Mouse (Mus musculus): Measurements from ENCODE around the gene Cd300e. TPM values are rescaled to one million over a fixed set of nuclear protein-coding genes. Genes with fewer than 3 reads are reported as not detected.

The Cd300e gene
- polyA plus RNA-seq, 1 experiment from 2014 or later, result not detected

GRCm38 (mm10) chr11:115098203-115098932 lies 36.4 kb upstream of the Cd300e start:
- no peaks in the 10 kb centered on the region for H3K4me1 ChIP-seq (replicated peaks; ENCODE audit: insufficient read depth, low read length)
- no peak overlapping the region for H3K4me2 ChIP-seq (ENCODE audit: low read length)
- TF ChIP-seq CTCF (IDR thresholded peaks at IDR 0.05; ENCODE audit: low read depth), result no peak
- DNase-seq (ENCODE audit: low spot score), result no peak
- H3K4me3 ChIP-seq (replicated peaks; ENCODE audit: low read depth, low read length), result no peak overlapping the region
- WGBS, result 48% methylated on average over 10 of the region's 10 CpGs
- no peak overlapping the region for H3K9ac ChIP-seq (ENCODE audit: low read depth, low read length)
- H3K9me3 ChIP-seq (replicated peaks; ENCODE audit: low read length), result no peaks in the 10 kb centered on the region
- H3K36me3 ChIP-seq (ENCODE audit: insufficient read depth, low read length), result no peaks in the 10 kb centered on the region
- H3K27ac ChIP-seq, result no peak overlapping the region
- no peak for ATAC-seq (replicated peaks; ENCODE audit: low FRiP score, low read depth)
- H3K27me3 ChIP-seq (ENCODE audit: insufficient read depth, low read length), result no peaks in the 10 kb centered on the region

GRCm38 (mm10) chr11:115092140-115092539 lies 30.2 kb upstream of the Cd300e start:
- no peaks in the 10 kb centered on the region for H3K9me3 ChIP-seq (replicated peaks; ENCODE audit: low read length)
- 0 out of 2 replicates have a peak, but pooled peaks cover 6% of the 10 kb centered on the region for H3K27me3 ChIP-seq (ENCODE audit: insufficient read depth, low read length)
- no peak for TF ChIP-seq CTCF (IDR thresholded peaks at IDR 0.05; ENCODE audit: low read depth)
- ATAC-seq (replicated peaks; ENCODE audit: low FRiP score, low read depth) (no peak), DNase-seq (ENCODE audit: low spot score) (no peak)
- no peaks in the 10 kb centered on the region for H3K36me3 ChIP-seq (ENCODE audit: insufficient read depth, low read length)
- H3K4me3 ChIP-seq (replicated peaks; ENCODE audit: low read depth, low read length), result no peak overlapping the region
- H3K4me1 ChIP-seq (replicated peaks; ENCODE audit: insufficient read depth, low read length), result no peaks in the 10 kb centered on the region
- no peak overlapping the region for H3K27ac ChIP-seq
- 28% methylated on average over 4 of the region's 4 CpGs for WGBS
- no peak overlapping the region for H3K9ac ChIP-seq (ENCODE audit: low read depth, low read length)
- H3K4me2 ChIP-seq (ENCODE audit: low read length), result no peak overlapping the region

GRCm38 (mm10) chr11:115091362-115091901 lies 29.5 kb upstream of the Cd300e start, which contains the start of gene Rab37:
Rab37 (plus strand) TSS chr11:115091431.
- 3% methylated on average over 36 of the region's 36 CpGs for WGBS
- 0 out of 2 replicates have a peak, but pooled peaks cover 6% of the 10 kb centered on the region for H3K27me3 ChIP-seq (ENCODE audit: insufficient read depth, low read length)
- H3K4me2 ChIP-seq (ENCODE audit: low read length), result 0 out of 2 replicates have a peak within 1 kb of the TSS, but pooled peaks have one; percentile 13
- no peak within 1 kb of the TSS for H3K9ac ChIP-seq (ENCODE audit: low read depth, low read length)
- DNase-seq (ENCODE audit: low spot score) (peak; percentile 52), ATAC-seq (replicated peaks; ENCODE audit: low FRiP score, low read depth) (no peak)
- H3K4me1 ChIP-seq (replicated peaks; ENCODE audit: insufficient read depth, low read length), result no peaks in the 10 kb centered on the region
- no peak within 1 kb of the TSS for H3K27ac ChIP-seq
- no peaks in the 10 kb centered on the region for H3K9me3 ChIP-seq (replicated peaks; ENCODE audit: low read length)
- no peaks in the 10 kb centered on the region for H3K36me3 ChIP-seq (ENCODE audit: insufficient read depth, low read length)
- no peak within 1 kb of the TSS for H3K4me3 ChIP-seq (replicated peaks; ENCODE audit: low read depth, low read length)
- no peak for TF ChIP-seq CTCF (IDR thresholded peaks at IDR 0.05; ENCODE audit: low read depth)

- no peak overlapping the region for H3K27ac ChIP-seq
- no peak overlapping the region for H3K9ac ChIP-seq (ENCODE audit: low read depth, low read length)
- H3K4me1 ChIP-seq (replicated peaks; ENCODE audit: insufficient read depth, low read length), result no peaks in the 10 kb centered on the region
- DNase-seq (ENCODE audit: low spot score), result no peak
- no peak for ATAC-seq (replicated peaks; ENCODE audit: low FRiP score, low read depth)
- H3K36me3 ChIP-seq (ENCODE audit: insufficient read depth, low read length), result no peaks in the 10 kb centered on the region
- 68% methylated on average over 6 of the region's 6 CpGs for WGBS
- peak; percentile 57 for TF ChIP-seq CTCF (IDR thresholded peaks at IDR 0.05; ENCODE audit: low read depth)
- no peaks in the 10 kb centered on the region for H3K9me3 ChIP-seq (replicated peaks; ENCODE audit: low read length)
- H3K4me3 ChIP-seq (replicated peaks; ENCODE audit: low read depth, low read length), result no peak overlapping the region
- H3K4me2 ChIP-seq (ENCODE audit: low read length), result no peak overlapping the region
- 0 out of 2 replicates have a peak, but pooled peaks cover 6% of the 10 kb centered on the region for H3K27me3 ChIP-seq (ENCODE audit: insufficient read depth, low read length)
Observed at GRCm38 (mm10) chr11:115089853-115090252, 27.9 kb upstream of the Cd300e start.

GRCm38 (mm10) chr11:115086213-115086612 lies 24.2 kb upstream of the Cd300e start:
- no peak overlapping the region for H3K4me2 ChIP-seq (ENCODE audit: low read length)
- WGBS, result 43% methylated on average over 7 of the region's 7 CpGs
- no peak overlapping the region for H3K27ac ChIP-seq
- H3K4me3 ChIP-seq (replicated peaks; ENCODE audit: low read depth, low read length), result no peak overlapping the region
- H3K27me3 ChIP-seq (ENCODE audit: insufficient read depth, low read length), result no peaks in the 10 kb centered on the region
- no peak for TF ChIP-seq CTCF (IDR thresholded peaks at IDR 0.05; ENCODE audit: low read depth)
- no peak overlapping the region for H3K9ac ChIP-seq (ENCODE audit: low read depth, low read length)
- DNase-seq (ENCODE audit: low spot score) (no peak), ATAC-seq (replicated peaks; ENCODE audit: low FRiP score, low read depth) (no peak)
- H3K4me1 ChIP-seq (replicated peaks; ENCODE audit: insufficient read depth, low read length), result no peaks in the 10 kb centered on the region
- H3K9me3 ChIP-seq (replicated peaks; ENCODE audit: low read length), result no peaks in the 10 kb centered on the region
- H3K36me3 ChIP-seq (ENCODE audit: insufficient read depth, low read length), result no peaks in the 10 kb centered on the region

GRCm38 (mm10) chr11:115085064-115085463 lies 23.1 kb upstream of the Cd300e start:
- no peak for TF ChIP-seq CTCF (IDR thresholded peaks at IDR 0.05; ENCODE audit: low read depth)
- Histone ChIP-seq H3K9me3 (replicated peaks; ENCODE audit: low read length) (no peaks in the 10 kb centered on the region), H3K4me3 (replicated peaks; ENCODE audit: low read depth, low read length) (no peak overlapping the region), H3K27me3 (ENCODE audit: insufficient read depth, low read length) (no peaks in the 10 kb centered on the region), H3K4me2 (ENCODE audit: low read length) (no peak overlapping the region), H3K9ac (ENCODE audit: low read depth, low read length) (no peak overlapping the region), H3K27ac (no peak overlapping the region), H3K36me3 (ENCODE audit: insufficient read depth, low read length) (no peaks in the 10 kb centered on the region), H3K4me1 (replicated peaks; ENCODE audit: insufficient read depth, low read length) (no peaks in the 10 kb centered on the region)
- DNase-seq (ENCODE audit: low spot score) (no peak), ATAC-seq (replicated peaks; ENCODE audit: low FRiP score, low read depth) (no peak)
- WGBS, result 66% methylated on average over 8 of the region's 8 CpGs
